Mouse (Mus musculus) G1E (cell line): ENCODE measurements at regions not wholly inside any gene's neighbourhood (a gene's known extent, or its start where the extent isn't known, plus 50 kb on each side); places are given as distances from the start of the nearest gene placed in this dataset.

Experiments used
- CTCF ChIP-seq: IDR thresholded peaks from 2 replicates; pipeline ENCODE4 v1.5.1; 2012; ENCODE audit warnings: low read depth, low read length, inconsistent platforms, mixed read lengths
- TAL1 ChIP-seq: conservative IDR thresholded peaks from 2 replicates; pipeline ENCODE4 v1.6.1; 2012; ENCODE audit warnings: low read depth, low read length, inconsistent platforms, mixed read lengths

DNA sequence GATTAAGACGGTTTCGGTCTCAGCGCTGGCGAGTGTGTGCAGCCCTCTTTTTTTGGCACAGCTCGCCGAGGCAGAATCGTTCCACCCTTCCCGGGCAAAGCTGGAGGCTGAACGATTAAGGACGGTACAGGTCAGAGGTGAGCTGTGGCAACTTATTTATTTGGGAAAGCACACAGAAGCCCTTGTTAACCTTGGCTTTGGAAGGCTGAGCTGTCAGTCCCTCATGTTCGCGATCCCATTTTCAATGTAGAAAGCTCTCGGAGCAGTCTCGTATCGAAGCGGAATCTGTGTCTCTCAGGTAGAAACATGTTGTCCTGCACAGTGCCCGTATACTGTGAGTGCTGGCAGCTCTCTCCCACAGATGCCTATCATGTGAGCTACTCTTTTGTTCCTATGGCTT, 280.2 kb downstream of the Klf5 start:
- TF ChIP-seq TAL1, result no peak
- TF ChIP-seq CTCF, result no peak
